Mouse (Mus musculus): ENCODE results near the gene Trim37. TPM values are rescaled to one million over a fixed set of nuclear protein-coding genes. Genes with fewer than 3 reads are reported as not detected.

Trim37 gene
- polyA plus RNA-seq, 1 experiment from 2014 or later: 16.2 TPM

GRCm38 (mm10) chr11:87175031-87175430 is 48.2 kb downstream of the Trim37 start:
- H3K9me3 ChIP-seq (ENCODE audit: control insufficient read depth, low read length): no peaks in the 10 kb centered on the region
- 95% methylated on average over 4 of the region's 4 CpGs for whole genome bisulfite sequencing
- H3K9ac ChIP-seq (ENCODE audit: low read depth, low read length): no peak overlapping the region
- H3K27ac ChIP-seq (ENCODE audit: low read length): no peak overlapping the region
- ATAC-seq: no peak
- H3K4me1 ChIP-seq (ENCODE audit: control insufficient read depth, insufficient read depth, low read length): no peaks in the 10 kb centered on the region
- H3K4me3 ChIP-seq (ENCODE audit: low read length): no peak overlapping the region
- H3K36me3 ChIP-seq (ENCODE audit: control insufficient read depth, insufficient read depth, low read length): no peaks in the 10 kb centered on the region
- no peak overlapping the region for H3K4me2 ChIP-seq (ENCODE audit: low read depth, low read length)
- no peaks in the 10 kb centered on the region for H3K27me3 ChIP-seq (replicated peaks; ENCODE audit: control insufficient read depth, insufficient read depth, low read length)

- no peak overlapping the region for H3K4me3 ChIP-seq (ENCODE audit: low read length)
- no peaks in the 10 kb centered on the region for H3K27me3 ChIP-seq (replicated peaks; ENCODE audit: control insufficient read depth, insufficient read depth, low read length)
- H3K4me1 ChIP-seq (ENCODE audit: control insufficient read depth, insufficient read depth, low read length): no peaks in the 10 kb centered on the region
- no peak overlapping the region for H3K9ac ChIP-seq (ENCODE audit: low read depth, low read length)
- no peak overlapping the region for H3K4me2 ChIP-seq (ENCODE audit: low read depth, low read length)
- no peak overlapping the region for H3K27ac ChIP-seq (ENCODE audit: low read length)
- WGBS: 78% methylated on average over 5 of the region's 5 CpGs
- ATAC-seq: no peak
- no peaks in the 10 kb centered on the region for H3K36me3 ChIP-seq (ENCODE audit: control insufficient read depth, insufficient read depth, low read length)
- H3K9me3 ChIP-seq (ENCODE audit: control insufficient read depth, low read length): no peaks in the 10 kb centered on the region
These were observed 85.4 kb downstream of the Trim37 start for GRCm38 (mm10) chr11:87212313-87212712.

GRCm38 (mm10) chr11:87222686-87223085 is 95.8 kb downstream of the Trim37 start:
- Histone ChIP-seq H3K4me1 (ENCODE audit: control insufficient read depth, insufficient read depth, low read length) (no peaks in the 10 kb centered on the region), H3K9ac (ENCODE audit: low read depth, low read length) (no peak overlapping the region), H3K36me3 (ENCODE audit: control insufficient read depth, insufficient read depth, low read length) (no peaks in the 10 kb centered on the region), H3K27ac (ENCODE audit: low read length) (no peak overlapping the region), H3K4me2 (ENCODE audit: low read depth, low read length) (no peak overlapping the region), H3K4me3 (ENCODE audit: low read length) (no peak overlapping the region), H3K9me3 (ENCODE audit: control insufficient read depth, low read length) (no peaks in the 10 kb centered on the region), H3K27me3 (replicated peaks; ENCODE audit: control insufficient read depth, insufficient read depth, low read length) (no peaks in the 10 kb centered on the region)
- no peak for ATAC-seq
- 72% methylated on average over 3 of the region's 3 CpGs for WGBS

- Histone ChIP-seq H3K9ac (ENCODE audit: low read depth, low read length) (no peak overlapping the region), H3K4me1 (ENCODE audit: control insufficient read depth, insufficient read depth, low read length) (no peaks in the 10 kb centered on the region), H3K4me2 (ENCODE audit: low read depth, low read length) (no peak overlapping the region), H3K27ac (ENCODE audit: low read length) (no peak overlapping the region), H3K27me3 (replicated peaks; ENCODE audit: control insufficient read depth, insufficient read depth, low read length) (no peaks in the 10 kb centered on the region), H3K36me3 (ENCODE audit: control insufficient read depth, insufficient read depth, low read length) (no peaks in the 10 kb centered on the region), H3K4me3 (ENCODE audit: low read length) (no peak overlapping the region), H3K9me3 (ENCODE audit: control insufficient read depth, low read length) (no peaks in the 10 kb centered on the region)
- no peak for ATAC-seq
- 73% methylated on average over 5 of the region's 5 CpGs for WGBS
These were observed 100.2 kb downstream of the Trim37 start for GRCm38 (mm10) chr11:87227056-87227455.

- H3K4me3 ChIP-seq (ENCODE audit: low read length): no peak overlapping the region
- no peak for ATAC-seq
- no peak overlapping the region for H3K4me2 ChIP-seq (ENCODE audit: low read depth, low read length)
- no peak overlapping the region for H3K9ac ChIP-seq (ENCODE audit: low read depth, low read length)
- no peaks in the 10 kb centered on the region for H3K4me1 ChIP-seq (ENCODE audit: control insufficient read depth, insufficient read depth, low read length)
- 88% methylated on average over 5 of the region's 5 CpGs for WGBS
- H3K27me3 ChIP-seq (replicated peaks; ENCODE audit: control insufficient read depth, insufficient read depth, low read length): no peaks in the 10 kb centered on the region
- H3K9me3 ChIP-seq (ENCODE audit: control insufficient read depth, low read length): no peaks in the 10 kb centered on the region
- H3K36me3 ChIP-seq (ENCODE audit: control insufficient read depth, insufficient read depth, low read length): no peaks in the 10 kb centered on the region; the same call in 1 of the 2 replicates
- H3K27ac ChIP-seq (ENCODE audit: low read length): no peak overlapping the region
These were observed 106.5 kb downstream of the Trim37 start for GRCm38 (mm10) chr11:87233377-87233776.

GRCm38 (mm10) chr11:87234743-87235485 is 108.0 kb downstream of the Trim37 start:
- H3K27me3 ChIP-seq (replicated peaks; ENCODE audit: control insufficient read depth, insufficient read depth, low read length): no peaks in the 10 kb centered on the region
- H3K4me2 ChIP-seq (ENCODE audit: low read depth, low read length): no peak overlapping the region
- no peaks in the 10 kb centered on the region for H3K9me3 ChIP-seq (ENCODE audit: control insufficient read depth, low read length)
- H3K36me3 ChIP-seq (ENCODE audit: control insufficient read depth, insufficient read depth, low read length): no peaks in the 10 kb centered on the region; the same call in 1 of the 2 replicates
- no peak overlapping the region for H3K9ac ChIP-seq (ENCODE audit: low read depth, low read length)
- WGBS: 89% methylated on average over 12 of the region's 12 CpGs
- ATAC-seq: no peak
- no peak overlapping the region for H3K4me3 ChIP-seq (ENCODE audit: low read length)
- no peaks in the 10 kb centered on the region for H3K4me1 ChIP-seq (ENCODE audit: control insufficient read depth, insufficient read depth, low read length)
- no peak overlapping the region for H3K27ac ChIP-seq (ENCODE audit: low read length)

GRCm38 (mm10) chr11:87235486-87235872 is 108.6 kb downstream of the Trim37 start:
- Histone ChIP-seq H3K4me1 (ENCODE audit: control insufficient read depth, insufficient read depth, low read length) (no peaks in the 10 kb centered on the region), H3K27ac (ENCODE audit: low read length) (no peak overlapping the region), H3K9ac (ENCODE audit: low read depth, low read length) (no peak overlapping the region), H3K4me2 (ENCODE audit: low read depth, low read length) (no peak overlapping the region), H3K27me3 (replicated peaks; ENCODE audit: control insufficient read depth, insufficient read depth, low read length) (no peaks in the 10 kb centered on the region), H3K4me3 (ENCODE audit: low read length) (no peak overlapping the region), H3K9me3 (ENCODE audit: control insufficient read depth, low read length) (no peaks in the 10 kb centered on the region), H3K36me3 (ENCODE audit: control insufficient read depth, insufficient read depth, low read length) (no peaks in the 10 kb centered on the region; the same call in 1 of the 2 replicates)
- ATAC-seq: no peak
- 73% methylated on average over 5 of the region's 5 CpGs for WGBS

GRCm38 (mm10) chr11:87238891-87239530 is 112.1 kb downstream of the Trim37 start:
- Histone ChIP-seq H3K9me3 (ENCODE audit: control insufficient read depth, low read length) (no peaks in the 10 kb centered on the region), H3K36me3 (ENCODE audit: control insufficient read depth, insufficient read depth, low read length) (no peaks in the 10 kb centered on the region; the same call in 1 of the 2 replicates), H3K9ac (ENCODE audit: low read depth, low read length) (no peak overlapping the region), H3K4me2 (ENCODE audit: low read depth, low read length) (no peak overlapping the region), H3K4me1 (ENCODE audit: control insufficient read depth, insufficient read depth, low read length) (no peaks in the 10 kb centered on the region), H3K27me3 (replicated peaks; ENCODE audit: control insufficient read depth, insufficient read depth, low read length) (no peaks in the 10 kb centered on the region), H3K27ac (ENCODE audit: low read length) (no peak overlapping the region), H3K4me3 (ENCODE audit: low read length) (no peak overlapping the region)
- no peak for ATAC-seq
- WGBS: 81% methylated on average over 7 of the region's 7 CpGs

GRCm38 (mm10) chr11:87240141-87240832 is 113.4 kb downstream of the Trim37 start:
- H3K27me3 ChIP-seq (replicated peaks; ENCODE audit: control insufficient read depth, insufficient read depth, low read length): no peaks in the 10 kb centered on the region
- H3K4me3 ChIP-seq (ENCODE audit: low read length): no peak overlapping the region
- no peaks in the 10 kb centered on the region for H3K9me3 ChIP-seq (ENCODE audit: control insufficient read depth, low read length)
- H3K4me2 ChIP-seq (ENCODE audit: low read depth, low read length): no peak overlapping the region
- no peaks in the 10 kb centered on the region for H3K36me3 ChIP-seq (ENCODE audit: control insufficient read depth, insufficient read depth, low read length)
- no peak for ATAC-seq
- H3K9ac ChIP-seq (ENCODE audit: low read depth, low read length): no peak overlapping the region
- 73% methylated on average over 15 of the region's 15 CpGs for WGBS
- no peaks in the 10 kb centered on the region for H3K4me1 ChIP-seq (ENCODE audit: control insufficient read depth, insufficient read depth, low read length)
- no peak overlapping the region for H3K27ac ChIP-seq (ENCODE audit: low read length)
